Mouse (Mus musculus): ENCODE data around the gene A730015C16Rik.

DNA sequence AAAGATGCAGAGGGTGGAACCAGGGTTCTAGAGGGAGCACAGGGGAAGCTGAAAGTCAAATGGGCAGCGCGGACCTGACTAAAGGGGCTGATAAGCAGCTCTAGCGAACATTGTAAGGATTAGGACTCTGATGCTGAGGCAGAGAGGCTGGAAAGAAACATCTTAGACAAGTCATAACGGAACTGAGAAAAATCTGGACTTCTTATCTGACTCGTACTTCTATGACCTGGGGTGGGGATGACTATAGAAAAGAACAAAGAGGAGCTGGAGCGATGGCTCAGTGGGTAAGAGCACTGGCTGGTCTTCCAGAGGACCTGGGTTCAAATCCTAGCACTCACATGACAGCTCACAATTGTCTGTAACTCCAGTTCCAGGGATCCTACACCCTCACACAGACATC, 29.5 kb upstream of the A730015C16Rik start:
- TF ChIP-seq CTCF (IDR thresholded peaks at IDR 0.05; ENCODE audit: control insufficient read depth, insufficient read depth, insufficient replicate concordance, low read depth, low read length) (no peak), POLR2A (IDR thresholded peaks at IDR 0.05; ENCODE audit: control insufficient read depth, low read depth, low read length) (no peak)
